Mouse (Mus musculus): ENCODE data around the gene Espnl. TPM values are rescaled to one million over a fixed set of nuclear protein-coding genes. Genes with fewer than 3 reads are reported as not detected.

Espnl gene
- polyA plus RNA-seq, 1 experiment = 0.15 TPM

GRCm38 (mm10) chr1:91299026-91299706, 22.7 kb upstream of the Espnl start:
- Histone ChIP-seq H3K36me3 (ENCODE audit: control insufficient read depth, insufficient read depth) (no peaks in the 10 kb centered on the region), H3K27me3 (ENCODE audit: control insufficient read depth, insufficient read depth, insufficient read length) (no peaks in the 10 kb centered on the region), H3K79me3 (ENCODE audit: low read depth) (no peaks in the 10 kb centered on the region), H3ac (ENCODE audit: control insufficient read depth, insufficient read length, low read depth) (no peak overlapping the region), H3K79me2 (ENCODE audit: control insufficient read depth, insufficient read depth) (no peaks in the 10 kb centered on the region), H3K4me3 (ENCODE audit: insufficient read depth, poor library complexity, severe bottlenecking) (no peak overlapping the region)
- no peak for TF ChIP-seq FOSL1 (IDR thresholded peaks at IDR 0.05; ENCODE audit: insufficient read depth, low read length, poor library complexity, severe bottlenecking)

GRCm38 (mm10) chr1:91299707-91300426, 22.0 kb upstream of the Espnl start:
- Histone ChIP-seq H3K4me3 (ENCODE audit: insufficient read depth, poor library complexity, severe bottlenecking) (no peak overlapping the region), H3K79me2 (ENCODE audit: control insufficient read depth, insufficient read depth) (no peaks in the 10 kb centered on the region), H3K27me3 (ENCODE audit: control insufficient read depth, insufficient read depth, insufficient read length) (no peaks in the 10 kb centered on the region), H3K79me3 (ENCODE audit: low read depth) (no peaks in the 10 kb centered on the region), H3ac (ENCODE audit: control insufficient read depth, insufficient read length, low read depth) (no peak overlapping the region), H3K36me3 (ENCODE audit: control insufficient read depth, insufficient read depth) (no peaks in the 10 kb centered on the region)
- TF ChIP-seq MAX (IDR thresholded peaks at IDR 0.05) = no peak
- TF ChIP-seq CEBPB (IDR thresholded peaks at IDR 0.05; ENCODE audit: low read depth) = no peak
- no peak for TF ChIP-seq MYOD1 (IDR thresholded peaks at IDR 0.05; ENCODE audit: control insufficient read depth, insufficient read length, low read depth)
- TF ChIP-seq MYOG (IDR thresholded peaks at IDR 0.05; ENCODE audit: control insufficient read depth, extremely low read depth, insufficient read length) = no peak
- TF ChIP-seq USF1 (IDR thresholded peaks at IDR 0.05; ENCODE audit: low read depth) = no peak
- TF ChIP-seq CTCF (IDR thresholded peaks at IDR 0.05; ENCODE audit: control insufficient read depth, insufficient read depth, insufficient read length) = no peak
- TF ChIP-seq FOSL1 (IDR thresholded peaks at IDR 0.05; ENCODE audit: insufficient read depth, low read length, poor library complexity, severe bottlenecking) = no peak

GRCm38 (mm10) chr1:91301206-91301920, 20.5 kb upstream of the Espnl start:
- no peak overlapping the region for H3K4me3 ChIP-seq (ENCODE audit: insufficient read depth, poor library complexity, severe bottlenecking)
- no peak for TF ChIP-seq MYOG (IDR thresholded peaks at IDR 0.05; ENCODE audit: control insufficient read depth, extremely low read depth, insufficient read length)
- TF ChIP-seq USF1 (IDR thresholded peaks at IDR 0.05; ENCODE audit: low read depth) = no peak
- TF ChIP-seq MAX (IDR thresholded peaks at IDR 0.05) = no peak
- TF ChIP-seq CTCF (IDR thresholded peaks at IDR 0.05; ENCODE audit: control insufficient read depth, insufficient read depth, insufficient read length) = no peak
- no peak for TF ChIP-seq MYOD1 (IDR thresholded peaks at IDR 0.05; ENCODE audit: control insufficient read depth, insufficient read length, low read depth)
- TF ChIP-seq CEBPB (IDR thresholded peaks at IDR 0.05; ENCODE audit: low read depth) = no peak
- no peak for TF ChIP-seq FOSL1 (IDR thresholded peaks at IDR 0.05; ENCODE audit: insufficient read depth, low read length, poor library complexity, severe bottlenecking)
- no peak overlapping the region for H3ac ChIP-seq (ENCODE audit: control insufficient read depth, insufficient read length, low read depth)
- H3K27me3 ChIP-seq (ENCODE audit: control insufficient read depth, insufficient read depth, insufficient read length) = no peaks in the 10 kb centered on the region
- no peaks in the 10 kb centered on the region for H3K79me3 ChIP-seq (ENCODE audit: low read depth)
- H3K79me2 ChIP-seq (ENCODE audit: control insufficient read depth, insufficient read depth) = no peaks in the 10 kb centered on the region
- peaks cover 3% of the 10 kb centered on the region for H3K36me3 ChIP-seq (ENCODE audit: control insufficient read depth, insufficient read depth)

GRCm38 (mm10) chr1:91302021-91302420, 19.9 kb upstream of the Espnl start:
- H3K36me3 ChIP-seq (ENCODE audit: control insufficient read depth, insufficient read depth) = peaks cover 4% of the 10 kb centered on the region
- no peak overlapping the region for H3K4me3 ChIP-seq (ENCODE audit: insufficient read depth, poor library complexity, severe bottlenecking)
- no peaks in the 10 kb centered on the region for H3K27me3 ChIP-seq (ENCODE audit: control insufficient read depth, insufficient read depth, insufficient read length)
- TF ChIP-seq MYOD1 (IDR thresholded peaks at IDR 0.05; ENCODE audit: control insufficient read depth, insufficient read length, low read depth) (no peak), CEBPB (IDR thresholded peaks at IDR 0.05; ENCODE audit: low read depth) (no peak), USF1 (IDR thresholded peaks at IDR 0.05; ENCODE audit: low read depth) (no peak), CTCF (IDR thresholded peaks at IDR 0.05; ENCODE audit: control insufficient read depth, insufficient read depth, insufficient read length) (no peak), FOSL1 (IDR thresholded peaks at IDR 0.05; ENCODE audit: insufficient read depth, low read length, poor library complexity, severe bottlenecking) (no peak), MYOG (IDR thresholded peaks at IDR 0.05; ENCODE audit: control insufficient read depth, extremely low read depth, insufficient read length) (no peak), MAX (IDR thresholded peaks at IDR 0.05) (no peak)
- no peaks in the 10 kb centered on the region for H3K79me3 ChIP-seq (ENCODE audit: low read depth)
- H3K79me2 ChIP-seq (ENCODE audit: control insufficient read depth, insufficient read depth) = no peaks in the 10 kb centered on the region
- no peak overlapping the region for H3ac ChIP-seq (ENCODE audit: control insufficient read depth, insufficient read length, low read depth)

GRCm38 (mm10) chr1:91304621-91305020, 17.3 kb upstream of the Espnl start:
- TF ChIP-seq CTCF (IDR thresholded peaks at IDR 0.05; ENCODE audit: control insufficient read depth, insufficient read depth, insufficient read length) (no peak), CEBPB (IDR thresholded peaks at IDR 0.05; ENCODE audit: low read depth) (no peak), USF1 (IDR thresholded peaks at IDR 0.05; ENCODE audit: low read depth) (no peak), MYOG (IDR thresholded peaks at IDR 0.05; ENCODE audit: control insufficient read depth, extremely low read depth, insufficient read length) (no peak), MYOD1 (IDR thresholded peaks at IDR 0.05; ENCODE audit: control insufficient read depth, insufficient read length, low read depth) (no peak), MAX (IDR thresholded peaks at IDR 0.05) (no peak), FOSL1 (IDR thresholded peaks at IDR 0.05; ENCODE audit: insufficient read depth, low read length, poor library complexity, severe bottlenecking) (no peak)
- Histone ChIP-seq H3K79me2 (ENCODE audit: control insufficient read depth, insufficient read depth) (no peaks in the 10 kb centered on the region), H3K36me3 (ENCODE audit: control insufficient read depth, insufficient read depth) (peaks cover 6% of the 10 kb centered on the region)

More at GRCm38 (mm10) chr1:91304621-91305020, 17.3 kb upstream of the Espnl start:
- H3K79me3 ChIP-seq (ENCODE audit: low read depth) = no peaks in the 10 kb centered on the region
- H3ac ChIP-seq (ENCODE audit: control insufficient read depth, insufficient read length, low read depth) = no peak overlapping the region
- no peaks in the 10 kb centered on the region for H3K27me3 ChIP-seq (ENCODE audit: control insufficient read depth, insufficient read depth, insufficient read length)
- no peak overlapping the region for H3K4me3 ChIP-seq (ENCODE audit: insufficient read depth, poor library complexity, severe bottlenecking)
